Mouse (Mus musculus) myocyte (in vitro differentiated cells): ENCODE data around the gene Unc79.

Source experiments
- MYOD1 ChIP-seq, 3 experiments: IDR thresholded peaks; one replicate each; pipeline ENCODE4 v1.6.1; 2011; ENCODE audit warnings: control low read depth in 2 of 3, low read depth in 2 of 3, mild to moderate bottlenecking in 2 of 3, moderate library complexity in 1 of 3; ENCODE audit not compliant: insufficient read length in 2 of 3, control insufficient read depth in 1 of 3
- POLR2A ChIP-seq: IDR thresholded peaks from one replicate; pipeline ENCODE4 v1.6.1; 2011; ENCODE audit warnings: low read depth, mild to moderate bottlenecking, control low read depth, moderate library complexity; ENCODE audit not compliant: insufficient read length
- POLR2AphosphoS2 ChIP-seq: IDR thresholded peaks from one replicate; pipeline ENCODE4 v1.6.1; 2011; ENCODE audit warnings: low read depth, control low read depth; ENCODE audit not compliant: insufficient read length
- REST ChIP-seq: IDR thresholded peaks from one replicate; pipeline ENCODE4 v1.6.1; 2011; ENCODE audit warnings: mild to moderate bottlenecking, control low read depth, moderate library complexity; ENCODE audit not compliant: insufficient read depth, insufficient read length
- SRF ChIP-seq: IDR thresholded peaks from one replicate; pipeline ENCODE4 v1.6.1; 2011; ENCODE audit warnings: low read depth; ENCODE audit not compliant: control insufficient read depth, insufficient read length
- USF1 ChIP-seq: IDR thresholded peaks from one replicate; pipeline ENCODE4 v1.6.1; 2011; ENCODE audit warnings: low read depth, mild to moderate bottlenecking, control low read depth, moderate library complexity

DNA sequence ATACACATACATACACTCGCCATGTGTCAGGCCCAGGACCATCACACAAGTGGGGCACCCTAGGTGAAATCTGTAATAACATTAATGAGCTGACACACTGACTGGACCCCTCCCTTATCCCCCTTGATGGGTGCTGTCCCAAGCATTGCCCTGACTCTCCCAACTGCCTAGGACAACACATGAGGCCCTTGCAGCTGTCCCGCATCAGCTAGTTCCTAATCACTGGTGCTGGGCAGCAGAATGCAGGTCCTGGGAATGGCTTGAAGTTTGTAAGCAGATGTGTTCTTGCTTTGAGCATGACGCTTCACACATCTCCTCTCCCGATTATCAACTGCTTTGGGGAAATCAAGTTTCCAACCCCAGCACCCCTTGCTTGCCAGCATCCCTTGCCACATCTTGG, 277.5 kb downstream of the Unc79 start:
- TF ChIP-seq POLR2AphosphoS2 (no peak), MYOD1 (IDR thresholded peaks at IDR 0.05; ENCODE audit: control insufficient read depth in 1 of 3, insufficient read length in 2 of 3, low read depth in 2 of 3) (no peak), POLR2A (no peak), REST (no peak), USF1 (no peak), SRF (no peak)
